Mouse (Mus musculus): ENCODE measurements around the gene S100a7a. TPM values are rescaled to one million over a fixed set of nuclear protein-coding genes. Genes with fewer than 3 reads are reported as not detected.

Gene S100a7a
- polyA plus RNA-seq (2012; ENCODE audit: low replicate concordance), result 0.12 TPM in 1 of 2 replicates, not detected in the other

DNA sequence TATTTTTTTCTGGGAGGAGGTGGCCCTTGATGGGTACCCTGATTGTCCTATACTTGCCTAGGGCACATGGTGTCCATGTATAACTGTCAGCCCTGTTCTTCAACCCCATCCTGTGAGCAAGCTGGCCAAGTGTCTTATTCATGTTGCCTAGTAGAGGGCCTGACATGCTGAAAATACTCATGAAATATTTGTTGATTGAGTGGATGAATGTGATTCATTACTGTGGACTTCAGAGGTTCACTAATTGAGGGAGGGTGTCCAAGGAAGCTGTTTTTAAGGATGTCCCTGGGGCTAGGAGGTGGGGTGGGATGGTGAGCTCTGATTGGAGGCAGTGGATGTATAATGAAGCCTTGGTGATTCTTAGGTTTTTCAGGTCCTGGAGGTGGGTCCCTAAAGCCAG lies at the start of gene S100a7a:
Gene S100a7a (plus strand): TSS at position 301 of the 400 bp plus-strand sequence.

DNA sequence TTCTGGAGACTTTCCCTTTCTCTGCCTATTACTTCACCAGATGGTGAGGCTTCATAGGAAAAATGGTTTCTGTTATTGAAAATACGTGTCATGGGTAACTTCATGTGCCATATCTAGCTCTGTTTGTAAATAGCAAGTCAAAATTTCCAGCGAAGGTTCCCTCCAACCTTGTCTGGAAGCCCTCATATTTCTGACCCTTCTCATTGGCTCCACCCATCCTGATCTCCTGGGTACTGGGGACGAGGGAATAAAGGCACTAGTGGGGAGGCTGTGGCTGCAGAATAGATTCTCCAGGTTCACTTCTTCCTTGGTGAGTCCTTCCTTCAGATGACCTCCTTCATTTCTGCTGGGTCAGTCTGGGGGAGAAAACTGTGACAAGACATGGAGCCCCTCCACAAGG lies 45.6 kb upstream of the S100a7a start, which contains the start of gene S100a5:
Gene S100a5 (plus strand): TSS at position 301 of the 400 bp plus-strand sequence.

GRCm38 (mm10) chr3:90612728-90613291 lies 41.0 kb upstream of the S100a7a start, which contains the start of gene S100a6:
S100a6 (plus strand) TSS chr3:90612882.

GRCm38 (mm10) chr3:90668846-90669245 lies 15.0 kb downstream of the S100a7a start, which contains the start of gene S100a8:
S100a8 (plus strand) TSS chr3:90668978.

GRCm38 (mm10) chr3:90695613-90696012 lies 41.8 kb downstream of the S100a7a start, which contains the start of gene S100a9:
S100a9 (minus strand) TSS chr3:90695721.

Other genes starting within 250 kb of the S100a7a start
- 27.3 and 32.4 TPM in 2 replicates for gene Ints3, start 220.4 kb upstream of the S100a7a start, polyA plus RNA-seq (2012; ENCODE audit: low replicate concordance)
- gene Npr1, start 188.2 kb upstream of the S100a7a start, polyA plus RNA-seq (2012; ENCODE audit: low replicate concordance), result 0.16 and 1.8 TPM in 2 replicates
- gene Ilf2, start 177.9 kb upstream of the S100a7a start, polyA plus RNA-seq (2012; ENCODE audit: low replicate concordance), result 6.0 and 9.8 TPM in 2 replicates
- 5.7 and 5.9 TPM in 2 replicates for gene Snapin, start 163.0 kb upstream of the S100a7a start, polyA plus RNA-seq (2012; ENCODE audit: low replicate concordance)
- 75.5 and 121 TPM in 2 replicates for gene Chtop, start 144.5 kb upstream of the S100a7a start, polyA plus RNA-seq (2012; ENCODE audit: low replicate concordance)
- gene S100a1, start 139.6 kb upstream of the S100a7a start, polyA plus RNA-seq (2012; ENCODE audit: low replicate concordance), result 8.5 and 9.8 TPM in 2 replicates
- 8.5 TPM in 2 replicates for gene S100a13, start 139.6 kb upstream of the S100a7a start, polyA plus RNA-seq (2012; ENCODE audit: low replicate concordance)
- gene S100a14, start 127.2 kb upstream of the S100a7a start, polyA plus RNA-seq (2012; ENCODE audit: low replicate concordance), result 0.18 TPM in 2 replicates
- gene S100a16, start 116.8 kb upstream of the S100a7a start, polyA plus RNA-seq (2012; ENCODE audit: low replicate concordance), result 0.38 and 1.0 TPM in 2 replicates
- 0.38 TPM in 1 of 2 replicates, not detected in the other for gene S100a3, start 93.4 kb upstream of the S100a7a start, polyA plus RNA-seq (2012; ENCODE audit: low replicate concordance)
- not detected in 2 replicates for gene S100a2, start 63.8 kb upstream of the S100a7a start, polyA plus RNA-seq (2012; ENCODE audit: low replicate concordance)
- gene Gm42674, start 52.1 kb upstream of the S100a7a start, polyA plus RNA-seq (2012; ENCODE audit: low replicate concordance), result not detected in 2 replicates
- 8.1 and 14.2 TPM in 2 replicates for gene S100a4, start 50.2 kb upstream of the S100a7a start, polyA plus RNA-seq (2012; ENCODE audit: low replicate concordance)
- not detected in 2 replicates for gene S100a5, start 45.5 kb upstream of the S100a7a start, polyA plus RNA-seq (2012; ENCODE audit: low replicate concordance)
- gene S100a6, start 41.1 kb upstream of the S100a7a start, polyA plus RNA-seq (2012; ENCODE audit: low replicate concordance), result 18.8 and 73.6 TPM in 2 replicates
- gene S100a8, start 15.0 kb downstream of the S100a7a start, polyA plus RNA-seq (2012; ENCODE audit: low replicate concordance), result 30.7 and 39.3 TPM in 2 replicates
- gene S100a9, start 41.7 kb downstream of the S100a7a start, polyA plus RNA-seq (2012; ENCODE audit: low replicate concordance), result 130 and 140 TPM in 2 replicates
- gene Pglyrp4, start 72.9 kb downstream of the S100a7a start, polyA plus RNA-seq (2012; ENCODE audit: low replicate concordance), result 0.09 TPM in 1 of 2 replicates, not detected in the other
- gene Gm5849, start 123.9 kb downstream of the S100a7a start, polyA plus RNA-seq (2012; ENCODE audit: low replicate concordance), result not detected in 2 replicates

Measured in hematopoietic multipotent progenitor cell, adult 10-12 weeks (in vitro differentiated cells).